Mouse (Mus musculus) midbrain, embryonic 16.5 days (tissue): Measurements from ENCODE around the gene Nol9. TPM values are rescaled to one million over a fixed set of nuclear protein-coding genes. Genes with fewer than 3 reads are reported as not detected.

Source experiments
- polyA plus RNA-seq: library from polyadenylated mRNA; unstranded; fragments of >200 nt; fragmentation: Nextera tagmentation; extraction: Ambion mirVana; gene quantifications from 2 replicates; pipeline ENCODE4 v1.2.1, GENCODE M21; 2015

The Nol9 gene
- polyA plus RNA-seq, 1 experiment from 2014 or later, result 22.8 TPM

Other genes with a start within 250 kb of the Nol9 start
- gene Camta1, start 177.4 kb upstream of the Nol9 start, polyA plus RNA-seq, result 155 and 159 TPM in 2 replicates
- 81.3 and 81.6 TPM in 2 replicates for gene Dnajc11, start 105.6 kb upstream of the Nol9 start, polyA plus RNA-seq
- 30.9 and 33.9 TPM in 2 replicates for gene Thap3, start 50.3 kb upstream of the Nol9 start, polyA plus RNA-seq
- gene Phf13, start 43.1 kb upstream of the Nol9 start, polyA plus RNA-seq, result 21.2 and 24.4 TPM in 2 replicates
- gene Klhl21, start 30.5 kb upstream of the Nol9 start, polyA plus RNA-seq, result 3.0 and 3.4 TPM in 2 replicates
- 19.3 and 21.5 TPM in 2 replicates for gene Zbtb48, start 11.7 kb upstream of the Nol9 start, polyA plus RNA-seq
- 2.1 and 2.4 TPM in 2 replicates for gene Tas1r1, start 753 bp upstream of the Nol9 start, polyA plus RNA-seq
- gene Plekhg5, start 33.2 kb downstream of the Nol9 start, polyA plus RNA-seq, result 11.8 and 13.1 TPM in 2 replicates
- 0.37 and 0.83 TPM in 2 replicates for gene Tnfrsf25, start 76.6 kb downstream of the Nol9 start, polyA plus RNA-seq
- 0.14 and 0.25 TPM in 2 replicates for gene Espn, start 113.0 kb downstream of the Nol9 start, polyA plus RNA-seq
- gene Hes2, start 119.5 kb downstream of the Nol9 start, polyA plus RNA-seq, result not detected in 2 replicates
- gene Acot7, start 138.8 kb downstream of the Nol9 start, polyA plus RNA-seq, result 437 and 480 TPM in 2 replicates
- 13.8 and 16.2 TPM in 2 replicates for gene Gpr153, start 234.9 kb downstream of the Nol9 start, polyA plus RNA-seq